Mouse (Mus musculus) gastrocnemius, postnatal 4 days (tissue): ENCODE measurements around the gene Dnah2. TPM values are rescaled to one million over a fixed set of nuclear protein-coding genes. Genes with fewer than 3 reads are reported as not detected.
"Not testable (repeated sequence)": the region's sequence is repeated elsewhere in the genome, so short reads cannot be mapped to it uniquely, and the experiment has no call there.

Experiments
- DNase-seq, 2 experiments: peaks; one replicate each; pipeline ENCODE4 v3.0.0; 2021 to 2022; ENCODE audit warnings: low spot score in 2 of 2, mixed read lengths in 2 of 2
- total RNA-seq, 2 experiments: library from RNA; stranded (reverse); gene quantifications; 2 replicates each; pipeline ENCODE4 v1.2.3; 2021

Gene Dnah2
- total RNA-seq, 2 experiments from 2014 or later = 0.47 to 0.93 TPM

- DNase-seq = not testable (repeated sequence)
Measured at GRCm38 (mm10) chr11:69530281-69530680, 18.6 kb downstream of the Dnah2 start.

- no peak for DNase-seq
Measured at GRCm38 (mm10) chr11:69528031-69528390, 20.9 kb downstream of the Dnah2 start.

GRCm38 (mm10) chr11:69527098-69528030, 21.5 kb downstream of the Dnah2 start:
- DNase-seq = no peak

- DNase-seq = no peak
Measured at GRCm38 (mm10) chr11:69526631-69527030, 22.3 kb downstream of the Dnah2 start.

- DNase-seq = no peak
Measured at GRCm38 (mm10) chr11:69525661-69526060, 23.2 kb downstream of the Dnah2 start.

GRCm38 (mm10) chr11:69523651-69524050, 25.3 kb downstream of the Dnah2 start:
- DNase-seq = no peak

GRCm38 (mm10) chr11:69521526-69522149, 27.3 kb downstream of the Dnah2 start:
- DNase-seq = no peak

GRCm38 (mm10) chr11:69519976-69520375, 28.9 kb downstream of the Dnah2 start:
- DNase-seq = no peak

- DNase-seq = no peak
Measured at GRCm38 (mm10) chr11:69516661-69517060, 32.2 kb downstream of the Dnah2 start.

- DNase-seq = no peak
Measured at GRCm38 (mm10) chr11:69516151-69516640, 32.7 kb downstream of the Dnah2 start.

- peak in 1 of 2 experiments; percentile 56 for DNase-seq
Measured at GRCm38 (mm10) chr11:69513840-69514239, 35.1 kb downstream of the Dnah2 start.

GRCm38 (mm10) chr11:69510796-69511496, 38.0 kb downstream of the Dnah2 start:
- DNase-seq = no peak

GRCm38 (mm10) chr11:69503863-69504280, 45.0 kb downstream of the Dnah2 start:
- DNase-seq = no peak

GRCm38 (mm10) chr11:69501555-69501954, 47.4 kb downstream of the Dnah2 start:
- DNase-seq = no peak

GRCm38 (mm10) chr11:69499140-69499539, 49.8 kb downstream of the Dnah2 start:
- peak in 1 of 2 experiments; percentile 30 for DNase-seq

- DNase-seq = no peak
Measured at GRCm38 (mm10) chr11:69491711-69492110, 57.2 kb downstream of the Dnah2 start.

GRCm38 (mm10) chr11:69490898-69491297, 58.0 kb downstream of the Dnah2 start:
- DNase-seq = no peak

GRCm38 (mm10) chr11:69487474-69487873, 61.4 kb downstream of the Dnah2 start:
- no peak for DNase-seq

- no peak for DNase-seq
Measured at GRCm38 (mm10) chr11:69477645-69478044, 71.3 kb downstream of the Dnah2 start.

GRCm38 (mm10) chr11:69476802-69477201, 72.1 kb downstream of the Dnah2 start:
- no peak for DNase-seq

GRCm38 (mm10) chr11:69474737-69475136, 74.2 kb downstream of the Dnah2 start:
- DNase-seq = no peak

GRCm38 (mm10) chr11:69472687-69473086, 76.2 kb downstream of the Dnah2 start:
- no peak for DNase-seq
